In the genomic region with DNA sequence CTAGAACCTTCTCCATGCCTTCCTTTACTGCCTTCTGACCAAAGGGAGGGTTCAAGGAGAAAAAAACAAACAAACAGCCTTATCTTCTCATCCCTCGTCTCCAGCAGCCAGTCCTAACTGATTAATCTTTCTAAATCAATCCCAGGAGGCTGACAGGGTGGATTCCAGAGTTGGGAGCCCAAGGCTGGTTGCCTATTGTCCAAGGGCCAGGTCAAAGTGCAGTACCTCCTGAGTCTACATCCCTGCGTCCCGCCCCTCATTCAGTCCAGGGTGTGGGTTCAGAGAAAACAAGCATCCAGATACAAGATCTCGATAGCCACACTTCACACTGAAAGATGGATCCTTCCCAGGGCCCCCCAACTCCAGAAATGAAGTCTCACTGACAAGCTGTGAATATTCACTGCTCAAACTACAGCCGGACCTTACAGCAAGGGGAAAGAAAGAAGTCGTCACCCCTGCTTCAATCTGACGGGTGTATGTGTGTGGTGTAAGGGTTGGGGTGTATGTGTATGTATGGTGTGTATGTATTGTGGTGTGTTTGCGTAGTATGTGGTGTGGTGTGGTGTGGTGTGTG, we compare ENCODE assay signal across 8 mouse cellular contexts. TPM values are rescaled to one million over a fixed set of nuclear protein-coding genes. Genes with fewer than 3 reads are reported as not detected.
DNase-seq lines count a peak whose midpoint lies in the region; ATAC-seq and TF ChIP-seq lines count a peak whose summit lies in the region.

No protein-coding gene starts in this region.

- TF ChIP-seq CTCF in stomach, postnatal 0 days (IDR thresholded peaks at IDR 0.05; ENCODE audit: low read depth) = no peak

- H3K27me3 ChIP-seq in liver, embryonic 13.5 days = peaks cover 80% of the 10 kb centered on the region
- H3K27me3 ChIP-seq in hindbrain, embryonic 13.5 days = no peaks in the 10 kb centered on the region
- no peaks in the 10 kb centered on the region for H3K27me3 ChIP-seq in limb, embryonic 12.5 days
- no peaks in the 10 kb centered on the region for H3K27me3 ChIP-seq in stomach, postnatal 0 days (ENCODE audit: control insufficient read depth, insufficient read depth, low read length)

- 56% methylated on average over 8 of the region's 8 CpGs for WGBS in liver, embryonic 13.5 days (ENCODE audit: insufficient replicate concordance)
- WGBS in hindbrain, embryonic 13.5 days = 25% methylated on average over 8 of the region's 8 CpGs
- 36% methylated on average over 8 of the region's 8 CpGs for WGBS in limb, embryonic 12.5 days
- WGBS in stomach, postnatal 0 days = 47% methylated on average over 8 of the region's 8 CpGs

- H3K4me2 ChIP-seq in liver, embryonic 13.5 days = peak overlapping the region; percentile 14; the same call in 1 of the 2 replicates
- H3K4me2 ChIP-seq in hindbrain, embryonic 13.5 days = peak overlapping the region; percentile 92
- H3K4me2 ChIP-seq in limb, embryonic 12.5 days = peak overlapping the region; percentile 93
- peak overlapping the region; percentile 98 for H3K4me2 ChIP-seq in stomach, postnatal 0 days (replicated peaks; ENCODE audit: low read depth)

- H3K9me3 ChIP-seq in liver, embryonic 13.5 days (replicated peaks) = no peaks in the 10 kb centered on the region
- H3K9me3 ChIP-seq in hindbrain, embryonic 13.5 days = no peaks in the 10 kb centered on the region
- no peaks in the 10 kb centered on the region for H3K9me3 ChIP-seq in limb, embryonic 12.5 days
- H3K9me3 ChIP-seq in stomach, postnatal 0 days (ENCODE audit: control insufficient read depth, low read length) = no peaks in the 10 kb centered on the region

- no peak overlapping the region for H3K4me3 ChIP-seq in liver, embryonic 13.5 days (replicated peaks)
- peak overlapping the region; percentile 99 for H3K4me3 ChIP-seq in hindbrain, embryonic 13.5 days
- peak overlapping the region; percentile 100 for H3K4me3 ChIP-seq in limb, embryonic 12.5 days (replicated peaks)
- H3K4me3 ChIP-seq in stomach, postnatal 0 days (ENCODE audit: low read depth, low read length) = 0 out of 2 replicates have a peak overlapping the region, but pooled peaks have one; percentile 4

- no peak overlapping the region for H3K9ac ChIP-seq in liver, embryonic 13.5 days
- peak overlapping the region; percentile 100 for H3K9ac ChIP-seq in hindbrain, embryonic 13.5 days
- peak overlapping the region; percentile 100 for H3K9ac ChIP-seq in limb, embryonic 12.5 days (replicated peaks)
- H3K9ac ChIP-seq in stomach, postnatal 0 days (ENCODE audit: low read length) = no peak overlapping the region; the same call in none of the 2 replicates

- H3K4me1 ChIP-seq in liver, embryonic 13.5 days (replicated peaks) = peaks cover 49% of the 10 kb centered on the region
- H3K4me1 ChIP-seq in hindbrain, embryonic 13.5 days (replicated peaks) = peaks cover 56% of the 10 kb centered on the region
- H3K4me1 ChIP-seq in limb, embryonic 12.5 days (replicated peaks) = peaks cover 40% of the 10 kb centered on the region
- peaks cover 4% of the 10 kb centered on the region for H3K4me1 ChIP-seq in stomach, postnatal 0 days (replicated peaks; ENCODE audit: control insufficient read depth, insufficient read depth)

- H3K36me3 ChIP-seq in liver, embryonic 13.5 days = no peaks in the 10 kb centered on the region
- peaks cover 35% of the 10 kb centered on the region for H3K36me3 ChIP-seq in hindbrain, embryonic 13.5 days
- H3K36me3 ChIP-seq in limb, embryonic 12.5 days = peaks cover 77% of the 10 kb centered on the region
- no peaks in the 10 kb centered on the region for H3K36me3 ChIP-seq in stomach, postnatal 0 days (ENCODE audit: control insufficient read depth, insufficient read depth, low read length)

- DNase-seq in liver, embryonic 13.5 days = no peak
- no peak for DNase-seq in liver
- DNase-seq in stomach, postnatal 0 days (ENCODE audit: low spot score) = peak; percentile 45
- no peak for DNase-seq in spleen, postnatal 36 days (ENCODE audit: low spot score in 2 of 2)
- no peak for DNase-seq in adrenal gland, postnatal 14 days
- no peak for DNase-seq in adipocyte (ENCODE audit: low spot score)

- H3K27ac ChIP-seq in liver, embryonic 13.5 days = no peak overlapping the region
- peak overlapping the region; percentile 100 for H3K27ac ChIP-seq in hindbrain, embryonic 13.5 days
- peak overlapping the region; percentile 78; the same call in 1 of the 2 replicates for H3K27ac ChIP-seq in limb, embryonic 12.5 days
- peak overlapping the region; percentile 100; the same call in 1 of the 2 replicates for H3K27ac ChIP-seq in stomach, postnatal 0 days (replicated peaks)

- ATAC-seq in liver, embryonic 13.5 days (ENCODE audit: low read depth) = no peak
- no peak for ATAC-seq in hindbrain, embryonic 13.5 days (ENCODE audit: low FRiP score)
- ATAC-seq in limb, embryonic 12.5 days (ENCODE audit: insufficient number of reproducible peaks, insufficient read depth, low FRiP score, low TSS enrichment, low read depth) = no peak
- ATAC-seq in stomach, postnatal 0 days (ENCODE audit: low FRiP score, low TSS enrichment) = peak; percentile 10; the same call in 1 of the 2 replicates

- no peak for TF ChIP-seq EP300 in stomach, postnatal 0 days (optimal IDR thresholded peaks at IDR 0.05)

RNA-seq across cellular contexts. Expression of a gene that starts 5.5 kb away (rescaled TPM):
- 2.4 and 2.5 TPM in 2 replicates for polyA plus RNA-seq in liver, embryonic 13.5 days (2015; fragmentation: Nextera tagmentation; extraction: Ambion mirVana)
- polyA plus RNA-seq in hindbrain, embryonic 13.5 days (2015; fragmentation: Nextera tagmentation; extraction: Ambion mirVana) = 33.1 and 35.8 TPM in 2 replicates
- 60.9 and 61.2 TPM in 2 replicates for polyA plus RNA-seq in limb, embryonic 12.5 days (2016; fragmentation: Nextera tagmentation; extraction: Ambion mirVana)
- 12.0 and 12.5 TPM in 2 replicates for polyA plus RNA-seq in stomach, postnatal 0 days (2015; fragmentation: Nextera tagmentation; extraction: Ambion mirVana)
- 86.0 and 91.0 TPM in 2 replicates for total RNA-seq in adrenal gland, postnatal 14 days (2021)

Comparison
In these comparisons a context has a peak if more than half of its experiments do, and no peak if none do; other contexts are left out.
1. H3K4me2 ChIP-seq: peak in every context shown above with its lines; median percentile 98 in stomach, postnatal 0 days; 93 in limb, embryonic 12.5 days; 92 in hindbrain, embryonic 13.5 days; 14 in liver, embryonic 13.5 days.
2. H3K9ac ChIP-seq: peak in hindbrain, embryonic 13.5 days (single experiment) and limb, embryonic 12.5 days (single experiment); none in liver, embryonic 13.5 days (single experiment) and stomach, postnatal 0 days (single experiment).